Mouse (Mus musculus) embryonic facial prominence, embryonic 11.5 days (tissue): ENCODE results near the gene Limch1. TPM values are rescaled to one million over a fixed set of nuclear protein-coding genes. Genes with fewer than 3 reads are reported as not detected.

ENCODE experiments used
- ATAC-seq: fragments of 200-750 bp; cut with Nextera tagmentation; replicated peaks from 2 replicates; pipeline ENCODE4 v1.8.0; 2017; ENCODE audit warnings: low read depth; ENCODE audit not compliant: insufficient number of reproducible peaks, low FRiP score, low TSS enrichment
- DNase-seq: peaks from one replicate; pipeline ENCODE4 v3.0.0-alpha.2; 2015; ENCODE audit warnings: low spot score
- H3K27ac ChIP-seq: fragments of 300-500 bp; sonication (generic); replicated peaks from 2 replicates; pipeline ENCODE4 v1.5.1; 2014; ENCODE audit warnings: mild to moderate bottlenecking, low read depth, low read length, control low read depth
- H3K27me3 ChIP-seq: fragments of 300-500 bp; sonication (generic); 2 replicates; pipeline ENCODE4 v1.6.1; 2014; ENCODE audit warnings: mild to moderate bottlenecking, low read length, moderate library complexity, mixed read lengths; ENCODE audit not compliant: control insufficient read depth, insufficient read depth
- H3K36me3 ChIP-seq: fragments of 300-500 bp; sonication (generic); replicated peaks from 2 replicates; pipeline ENCODE4 v1.6.1; 2014; ENCODE audit warnings: low read depth, mild to moderate bottlenecking, low read length, moderate library complexity, mixed read lengths; ENCODE audit not compliant: control insufficient read depth, insufficient read depth
- H3K4me1 ChIP-seq: fragments of 300-500 bp; sonication (generic); 2 replicates; pipeline ENCODE4 v1.6.1; 2014; ENCODE audit warnings: low read length, mixed read lengths; ENCODE audit not compliant: control insufficient read depth, insufficient read depth
- H3K4me2 ChIP-seq: fragments of 300-500 bp; sonication (generic); 2 replicates; pipeline ENCODE4 v1.6.1; 2014; ENCODE audit warnings: low read depth, mild to moderate bottlenecking, control low read depth, low read length, moderate library complexity
- H3K4me3 ChIP-seq: fragments of 300-500 bp; sonication (generic); 2 replicates; pipeline ENCODE4 v1.5.1; 2014; ENCODE audit warnings: low read depth, low read length, control low read depth
- H3K9ac ChIP-seq: fragments of 300-500 bp; sonication (generic); replicated peaks from 2 replicates; pipeline ENCODE4 v1.6.1; 2014; ENCODE audit warnings: mild to moderate bottlenecking, control low read depth, low read length
- H3K9me3 ChIP-seq: fragments of 300-500 bp; sonication (generic); replicated peaks from 2 replicates; pipeline ENCODE4 v1.6.1; 2016; ENCODE audit warnings: mild to moderate bottlenecking, low read length, inconsistent platforms, mixed read lengths; ENCODE audit not compliant: control insufficient read depth
- WGBS: fragments of 180-500 bp; shearing (Covaris S2); extraction: QIAGEN DNeasy Blood & Tissue Kit; methylation state at CpG from one replicate; pipeline ENCODE4 v1.1.7; 2014; 5-methylcytosine and 5-hydroxymethylcytosine counted together
- polyA plus RNA-seq: library from polyadenylated mRNA; unstranded; fragments of >200 nt; fragmentation: Nextera tagmentation; extraction: Ambion mirVana; gene quantifications from 2 replicates; pipeline ENCODE4 v1.2.1, GENCODE M21; 2014

The Limch1 gene
- polyA plus RNA-seq, 1 experiment from 2014 or later = 69.3 TPM

- Histone ChIP-seq H3K27me3 (no peaks in the 10 kb centered on the region), H3K27ac (no peak overlapping the region), H3K36me3 (no peaks in the 10 kb centered on the region), H3K4me2 (no peak overlapping the region), H3K4me3 (no peak overlapping the region), H3K9me3 (no peaks in the 10 kb centered on the region), H3K9ac (no peak overlapping the region), H3K4me1 (no peaks in the 10 kb centered on the region; the same call in 1 of the 2 replicates)
- WGBS = 69% methylated on average over 5 of the region's 5 CpGs
- DNase-seq (no peak), ATAC-seq (no peak)
Observed at GRCm38 (mm10) chr5:66877066-66877465, 131.4 kb downstream of the Limch1 start.

GRCm38 (mm10) chr5:66881901-66882341 lies 136.3 kb downstream of the Limch1 start:
- DNase-seq = no peak
- Histone ChIP-seq H3K27me3 (no peaks in the 10 kb centered on the region), H3K4me1 (no peaks in the 10 kb centered on the region), H3K9ac (no peak overlapping the region), H3K4me2 (no peak overlapping the region), H3K4me3 (no peak overlapping the region), H3K9me3 (no peaks in the 10 kb centered on the region), H3K27ac (no peak overlapping the region), H3K36me3 (no peaks in the 10 kb centered on the region)
- WGBS = 24% methylated on average over 3 of the region's 3 CpGs
- no peak for ATAC-seq

- no peak overlapping the region for H3K4me3 ChIP-seq
- H3K9ac ChIP-seq = no peak overlapping the region
- no peak overlapping the region for H3K4me2 ChIP-seq
- ATAC-seq = no peak
- H3K4me1 ChIP-seq = no peaks in the 10 kb centered on the region
- 79% methylated on average over 13 of the region's 13 CpGs for WGBS
- DNase-seq = no peak
- no peak overlapping the region for H3K27ac ChIP-seq
- no peaks in the 10 kb centered on the region for H3K27me3 ChIP-seq
- H3K9me3 ChIP-seq = no peaks in the 10 kb centered on the region
- no peaks in the 10 kb centered on the region for H3K36me3 ChIP-seq
Observed at GRCm38 (mm10) chr5:66882718-66883117, 137.1 kb downstream of the Limch1 start.

- Histone ChIP-seq H3K4me1 (no peaks in the 10 kb centered on the region), H3K36me3 (no peaks in the 10 kb centered on the region), H3K27me3 (no peaks in the 10 kb centered on the region), H3K9ac (no peak overlapping the region), H3K4me3 (no peak overlapping the region), H3K9me3 (no peaks in the 10 kb centered on the region), H3K4me2 (no peak overlapping the region), H3K27ac (no peak overlapping the region)
- 77% methylated on average over 4 of the region's 4 CpGs for WGBS
- no peak for ATAC-seq
- DNase-seq = no peak
Observed at GRCm38 (mm10) chr5:66884505-66884904, 138.9 kb downstream of the Limch1 start.

- DNase-seq (no peak), ATAC-seq (no peak)
- Histone ChIP-seq H3K27me3 (no peaks in the 10 kb centered on the region), H3K9ac (no peak overlapping the region), H3K36me3 (no peaks in the 10 kb centered on the region), H3K4me3 (no peak overlapping the region), H3K27ac (no peak overlapping the region), H3K4me2 (no peak overlapping the region), H3K9me3 (no peaks in the 10 kb centered on the region), H3K4me1 (no peaks in the 10 kb centered on the region)
- WGBS = 75% methylated on average over 5 of the region's 5 CpGs
Observed at GRCm38 (mm10) chr5:66886410-66887120, 140.9 kb downstream of the Limch1 start.

GRCm38 (mm10) chr5:66888061-66888460 lies 142.4 kb downstream of the Limch1 start:
- no peaks in the 10 kb centered on the region for H3K27me3 ChIP-seq
- ATAC-seq = no peak
- WGBS = 94% methylated on average over 5 of the region's 5 CpGs
- no peak overlapping the region for H3K4me3 ChIP-seq
- H3K9me3 ChIP-seq = no peaks in the 10 kb centered on the region
- H3K36me3 ChIP-seq = no peaks in the 10 kb centered on the region
- no peak for DNase-seq
- H3K27ac ChIP-seq = no peak overlapping the region
- no peak overlapping the region for H3K4me2 ChIP-seq
- no peaks in the 10 kb centered on the region for H3K4me1 ChIP-seq
- no peak overlapping the region for H3K9ac ChIP-seq

GRCm38 (mm10) chr5:66889337-66889736 lies 143.7 kb downstream of the Limch1 start:
- no peaks in the 10 kb centered on the region for H3K36me3 ChIP-seq
- no peaks in the 10 kb centered on the region for H3K27me3 ChIP-seq
- H3K27ac ChIP-seq = no peak overlapping the region
- ATAC-seq (no peak), DNase-seq (no peak)
- no peaks in the 10 kb centered on the region for H3K9me3 ChIP-seq
- no peak overlapping the region for H3K9ac ChIP-seq
- WGBS = 92% methylated on average over 11 of the region's 11 CpGs
- H3K4me1 ChIP-seq = no peaks in the 10 kb centered on the region
- H3K4me2 ChIP-seq = no peak overlapping the region
- H3K4me3 ChIP-seq = no peak overlapping the region

- Histone ChIP-seq H3K27me3 (no peaks in the 10 kb centered on the region), H3K4me2 (no peak overlapping the region), H3K4me3 (no peak overlapping the region), H3K9me3 (no peaks in the 10 kb centered on the region), H3K9ac (no peak overlapping the region), H3K27ac (no peak overlapping the region), H3K4me1 (no peaks in the 10 kb centered on the region), H3K36me3 (no peaks in the 10 kb centered on the region)
- WGBS = 76% methylated on average over 9 of the region's 9 CpGs
- ATAC-seq = no peak
- DNase-seq = no peak
Observed at GRCm38 (mm10) chr5:66895440-66896120, 150.0 kb downstream of the Limch1 start.
